Mouse (Mus musculus): ENCODE results near the gene Obox5.
"Not testable (repeated sequence)": the region's sequence is repeated elsewhere in the genome, so short reads cannot be mapped to it uniquely, and the experiment has no call there.

Obox5 gene

DNA sequence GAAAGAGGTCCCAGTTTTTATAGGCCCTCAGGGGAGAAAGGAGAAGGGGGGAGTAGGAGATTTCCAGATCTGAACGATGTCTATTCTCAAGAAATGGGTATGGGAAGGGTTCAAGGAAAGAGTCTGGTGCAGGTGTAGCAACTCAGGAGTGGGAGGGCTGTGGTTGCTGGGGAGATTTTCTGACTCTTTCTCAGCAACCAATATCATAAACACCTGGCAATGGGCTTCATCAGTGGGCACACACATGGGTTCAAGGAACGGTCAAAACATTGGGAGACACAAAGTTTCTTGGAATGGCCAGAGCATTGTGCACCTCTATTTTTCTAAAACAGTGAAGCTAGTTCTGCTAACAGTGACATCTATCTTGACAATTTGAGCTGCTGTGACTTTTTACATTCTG is at the start of gene Obox5:
Obox5 (plus strand) TSS at position 301 of the 400 bp plus-strand sequence.
- DNase-seq: not testable (repeated sequence)

GRCm38 (mm10) chr7:15749296-15749695 is 635 bp upstream of the Obox5 start:
- DNase-seq: not testable (repeated sequence)
